Comparison of ENCODE assay signal across 13 mouse cellular contexts in the genomic region with DNA sequence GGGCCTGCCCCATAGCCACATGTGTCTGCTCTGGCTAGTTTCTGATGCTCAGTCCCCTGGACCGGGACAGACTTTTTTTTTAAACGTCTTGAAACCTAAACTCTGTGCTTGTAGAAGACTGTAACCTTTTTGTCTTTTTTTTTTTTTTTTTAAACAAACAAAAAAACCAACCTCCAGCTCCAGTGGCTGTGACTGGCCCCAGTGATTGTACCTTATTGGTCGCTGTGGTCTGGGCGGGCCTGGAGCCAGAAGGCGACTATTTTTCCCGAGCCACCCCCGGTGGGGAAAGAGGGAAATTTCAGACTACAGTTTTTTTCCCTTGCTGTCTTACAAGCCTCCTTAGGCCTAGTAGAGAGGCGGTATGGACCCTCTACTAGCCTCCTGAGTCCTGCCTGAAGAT. TPM values are rescaled to one million over a fixed set of nuclear protein-coding genes. Genes with fewer than 3 reads are reported as not detected.
DNase-seq lines count a peak whose midpoint lies in the region; ATAC-seq and TF ChIP-seq lines count a peak whose summit lies in the region.
"Had no signal": no experiment of that assay in that cellular context is flagged by ENCODE, and none has a peak within 500 bp of the region (broad histone marks: within the 10 kb centered on the region; RNA-seq: fewer than 3 reads in every experiment).

A gene (plus strand): TSS at position 301 of the 400 bp plus-strand sequence.

- no peak within 1 kb of the TSS for H3K27ac ChIP-seq in hindbrain, embryonic 15.5 days (replicated peaks)
- H3K27ac ChIP-seq in hindbrain, embryonic 11.5 days (ENCODE audit: low read depth, low read length), result no peak within 1 kb of the TSS
- no peak within 1 kb of the TSS for H3K27ac ChIP-seq in bone marrow macrophage, adult 2 months (ENCODE audit: insufficient read depth, low read depth, low read length)
- no peak within 1 kb of the TSS for H3K27ac ChIP-seq in midbrain, postnatal 0 days (ENCODE audit: low read depth, low read length)
- H3K27ac ChIP-seq: forebrain, embryonic 13.5 days; neural tube, embryonic 13.5 days had no signal

- WGBS in hindbrain, embryonic 15.5 days, result 74% methylated on average over 8 of the region's 8 CpGs
- 78% methylated on average over 8 of the region's 8 CpGs for WGBS in hindbrain, embryonic 11.5 days
- WGBS in midbrain, postnatal 0 days, result 79% methylated on average over 8 of the region's 8 CpGs

- no peak for DNase-seq in hindbrain, embryonic 11.5 days (ENCODE audit: low spot score)
- no peak for DNase-seq in midbrain, postnatal 0 days (ENCODE audit: low spot score)
- no peak for DNase-seq in frontal cortex, postnatal 14 days (ENCODE audit: low spot score in 2 of 2)
- no peak for DNase-seq in heart, postnatal 4 days
- DNase-seq: heart, adult 18-20 months; kidney, postnatal 36 days; lung, postnatal 10 days had no signal

- peaks cover 61% of the 10 kb centered on the region for H3K36me3 ChIP-seq in hindbrain, embryonic 15.5 days
- H3K36me3 ChIP-seq in hindbrain, embryonic 11.5 days (ENCODE audit: control insufficient read depth, insufficient read depth, low read length), result peaks cover 17% of the 10 kb centered on the region
- H3K36me3 ChIP-seq in megakaryocyte, embryonic 14.5 days (replicated peaks; ENCODE audit: low read length), result peaks cover 99% of the 10 kb centered on the region
- peaks cover 49% of the 10 kb centered on the region for H3K36me3 ChIP-seq in midbrain, postnatal 0 days (ENCODE audit: insufficient read depth, low read length)

- no peak for TF ChIP-seq CTCF in bone marrow macrophage, adult 2 months (IDR thresholded peaks at IDR 0.05; ENCODE audit: low read depth, low read length)
- no peak for TF ChIP-seq CTCF in midbrain, postnatal 0 days (IDR thresholded peaks at IDR 0.05)

- no peak for TF ChIP-seq POLR2A in bone marrow macrophage, adult 2 months (IDR thresholded peaks at IDR 0.05; ENCODE audit: borderline replicate concordance, low read depth, low read length)

- H3K4me2 ChIP-seq in hindbrain, embryonic 15.5 days, result no peak within 1 kb of the TSS
- H3K4me2 ChIP-seq in hindbrain, embryonic 11.5 days (replicated peaks; ENCODE audit: low read depth, low read length), result no peak within 1 kb of the TSS
- H3K4me2 ChIP-seq in midbrain, postnatal 0 days (ENCODE audit: low read depth, low read length, poor library complexity, severe bottlenecking), result no peak within 1 kb of the TSS
- H3K4me2 ChIP-seq: forebrain, embryonic 13.5 days; neural tube, embryonic 13.5 days had no signal

- no peak within 1 kb of the TSS for H3K4me3 ChIP-seq in hindbrain, embryonic 15.5 days
- no peak within 1 kb of the TSS for H3K4me3 ChIP-seq in hindbrain, embryonic 11.5 days (ENCODE audit: low read depth, low read length)
- no peak within 1 kb of the TSS for H3K4me3 ChIP-seq in megakaryocyte, embryonic 14.5 days (replicated peaks)
- no peak within 1 kb of the TSS for H3K4me3 ChIP-seq in bone marrow macrophage, adult 2 months (ENCODE audit: insufficient read depth, low read length)
- no peak within 1 kb of the TSS for H3K4me3 ChIP-seq in midbrain, postnatal 0 days (ENCODE audit: low read depth, low read length)
- H3K4me3 ChIP-seq: forebrain, embryonic 13.5 days; neural tube, embryonic 13.5 days had no signal

- peaks cover 9% of the 10 kb centered on the region for H3K4me1 ChIP-seq in hindbrain, embryonic 15.5 days (replicated peaks)
- no peaks in the 10 kb centered on the region for H3K4me1 ChIP-seq in hindbrain, embryonic 11.5 days (replicated peaks; ENCODE audit: control insufficient read depth, insufficient read depth, low read length)
- peaks cover 43% of the 10 kb centered on the region for H3K4me1 ChIP-seq in megakaryocyte, embryonic 14.5 days
- 0 out of 2 replicates have a peak, but pooled peaks cover 2% of the 10 kb centered on the region for H3K4me1 ChIP-seq in bone marrow macrophage, adult 2 months (ENCODE audit: control insufficient read depth, insufficient read depth, low read length)
- no peaks in the 10 kb centered on the region for H3K4me1 ChIP-seq in midbrain, postnatal 0 days (ENCODE audit: insufficient read depth, low read length)

- H3K27me3 ChIP-seq in hindbrain, embryonic 15.5 days, result no peaks in the 10 kb centered on the region
- H3K27me3 ChIP-seq in hindbrain, embryonic 11.5 days (ENCODE audit: control insufficient read depth, insufficient read depth, low read length), result no peaks in the 10 kb centered on the region
- H3K27me3 ChIP-seq in megakaryocyte, embryonic 14.5 days (replicated peaks), result no peaks in the 10 kb centered on the region
- H3K27me3 ChIP-seq in midbrain, postnatal 0 days (ENCODE audit: insufficient read depth, low read length), result no peaks in the 10 kb centered on the region
- H3K27me3 ChIP-seq: forebrain, embryonic 13.5 days; neural tube, embryonic 13.5 days had no signal

- no peak within 1 kb of the TSS for H3K9ac ChIP-seq in hindbrain, embryonic 15.5 days
- H3K9ac ChIP-seq in hindbrain, embryonic 11.5 days (ENCODE audit: low read depth, low read length), result no peak within 1 kb of the TSS
- H3K9ac ChIP-seq in midbrain, postnatal 0 days (replicated peaks; ENCODE audit: low read length, poor library complexity, severe bottlenecking), result no peak within 1 kb of the TSS
- H3K9ac ChIP-seq: forebrain, embryonic 13.5 days; neural tube, embryonic 13.5 days had no signal

- no peak for ATAC-seq in hindbrain, embryonic 15.5 days (ENCODE audit: low FRiP score, low read depth)
- no peak for ATAC-seq in hindbrain, embryonic 11.5 days (ENCODE audit: low FRiP score)
- ATAC-seq in megakaryocyte, adult 5-6 weeks (ENCODE audit: poor library complexity, severe bottlenecking), result no peak
- no peak for ATAC-seq in midbrain, postnatal 0 days (ENCODE audit: low FRiP score)
- ATAC-seq: forebrain, embryonic 13.5 days had no signal

- H3K9me3 ChIP-seq in hindbrain, embryonic 15.5 days, result no peaks in the 10 kb centered on the region
- no peaks in the 10 kb centered on the region for H3K9me3 ChIP-seq in hindbrain, embryonic 11.5 days (ENCODE audit: control insufficient read depth, low read length)
- no peaks in the 10 kb centered on the region for H3K9me3 ChIP-seq in megakaryocyte, embryonic 14.5 days
- no peaks in the 10 kb centered on the region for H3K9me3 ChIP-seq in midbrain, postnatal 0 days (ENCODE audit: low read length)
- H3K9me3 ChIP-seq: forebrain, embryonic 13.5 days; neural tube, embryonic 13.5 days had no signal

RNA-seq across cellular contexts. Expression of the gene that starts here (rescaled TPM):
- polyA plus RNA-seq in hindbrain, embryonic 15.5 days (2015; fragmentation: Nextera tagmentation; extraction: Ambion mirVana), result 11.1 and 11.3 TPM in 2 replicates
- 4.1 and 4.2 TPM in 2 replicates for polyA plus RNA-seq in hindbrain, embryonic 11.5 days (2014; fragmentation: Nextera tagmentation; extraction: Ambion mirVana)
- polyA plus RNA-seq in megakaryocyte, embryonic 14.5 days (2012; ENCODE audit: insufficient read depth, low replicate concordance), result 28.0 and 63.9 TPM in 2 replicates
- 6.2 and 7.2 TPM in 2 replicates for total RNA-seq in megakaryocyte, adult 5-6 weeks (2015)
- 7.7 and 9.9 TPM in 2 replicates for total RNA-seq in megakaryocyte, adult 5-6 weeks (2017)
- 12.2 and 12.5 TPM in 2 replicates for polyA plus RNA-seq in bone marrow macrophage, adult 2 months (2012; ENCODE audit: insufficient read depth, insufficient read length, missing spikeins)
- 10.0 and 20.0 TPM in 2 replicates for total RNA-seq in midbrain, postnatal 0 days (2014; rRNA removed)
- 10.2 and 14.6 TPM in 2 replicates for polyA plus RNA-seq in midbrain, postnatal 0 days (2015; fragmentation: Nextera tagmentation; extraction: Ambion mirVana)
- 1 to 10 TPM; 1.7 to 2.7 TPM for total RNA-seq in heart, postnatal 4 days (2021)
